Mouse (Mus musculus): ENCODE data around the gene Ensa. TPM values are rescaled to one million over a fixed set of nuclear protein-coding genes. Genes with fewer than 3 reads are reported as not detected.
A peak's percentile ranks its signal among the peaks of the same experiment; 100 is the strongest.

Gene Ensa
- polyA plus RNA-seq, 1 experiment from 2014 or later = 79.1 TPM

GRCm38 (mm10) chr3:95677420-95678090, 52.8 kb downstream of the Ensa start:
- DNase-seq (ENCODE audit: low spot score) = no peak
- no peaks in the 10 kb centered on the region for H3K9me3 ChIP-seq
- peaks cover 35% of the 10 kb centered on the region for H3K36me3 ChIP-seq (replicated peaks)
- no peaks in the 10 kb centered on the region for H3K27me3 ChIP-seq (replicated peaks; ENCODE audit: low read depth, poor library complexity, severe bottlenecking)
- H3K27ac ChIP-seq (replicated peaks) = no peak overlapping the region; the same call in 1 of the 2 replicates
- peaks cover 69% of the 10 kb centered on the region for H3K4me1 ChIP-seq
- H3K4me3 ChIP-seq = no peak overlapping the region
- WGBS = 85% methylated on average over 19 of the region's 19 CpGs

GRCm38 (mm10) chr3:95679551-95679950, 54.8 kb downstream of the Ensa start:
- Histone ChIP-seq H3K27me3 (replicated peaks; ENCODE audit: low read depth, poor library complexity, severe bottlenecking) (no peaks in the 10 kb centered on the region), H3K9me3 (no peaks in the 10 kb centered on the region), H3K36me3 (replicated peaks) (peaks cover 17% of the 10 kb centered on the region), H3K27ac (replicated peaks) (0 out of 2 replicates have a peak overlapping the region, but pooled peaks have one; percentile 4), H3K4me1 (peaks cover 67% of the 10 kb centered on the region), H3K4me3 (no peak overlapping the region)
- no peak for DNase-seq (ENCODE audit: low spot score)
- WGBS = 93% methylated on average over 8 of the region's 8 CpGs

- 84% methylated on average over 6 of the region's 6 CpGs for WGBS
- peaks cover 67% of the 10 kb centered on the region for H3K4me1 ChIP-seq
- H3K4me3 ChIP-seq = no peak overlapping the region
- no peaks in the 10 kb centered on the region for H3K9me3 ChIP-seq
- H3K36me3 ChIP-seq (replicated peaks) = peaks cover 17% of the 10 kb centered on the region
- DNase-seq (ENCODE audit: low spot score) = no peak
- no peak overlapping the region; the same call in 1 of the 2 replicates for H3K27ac ChIP-seq (replicated peaks)
- H3K27me3 ChIP-seq (replicated peaks; ENCODE audit: low read depth, poor library complexity, severe bottlenecking) = no peaks in the 10 kb centered on the region
Measured at GRCm38 (mm10) chr3:95680673-95681072, 55.9 kb downstream of the Ensa start.

- WGBS = 49% methylated on average over 11 of the region's 11 CpGs
- Histone ChIP-seq H3K4me3 (no peak overlapping the region), H3K27ac (replicated peaks) (peak overlapping the region; percentile 25), H3K9me3 (no peaks in the 10 kb centered on the region), H3K27me3 (replicated peaks; ENCODE audit: low read depth, poor library complexity, severe bottlenecking) (peaks cover under 1% of the 10 kb centered on the region; the same call in 1 of the 2 replicates), H3K36me3 (replicated peaks) (peaks cover 17% of the 10 kb centered on the region), H3K4me1 (peaks cover 63% of the 10 kb centered on the region)
- no peak for DNase-seq (ENCODE audit: low spot score)
Measured at GRCm38 (mm10) chr3:95681365-95681764, 56.6 kb downstream of the Ensa start.

Other genes with a start within 250 kb of the Ensa start
- not detected in 2 replicates for gene 4930558C23Rik, start 222.2 kb upstream of the Ensa start, polyA plus RNA-seq (2016; fragmentation: Nextera tagmentation; extraction: Ambion mirVana)
- gene Arnt, start 190.6 kb upstream of the Ensa start, polyA plus RNA-seq (2016; fragmentation: Nextera tagmentation; extraction: Ambion mirVana) = 33.9 and 37.5 TPM in 2 replicates
- 3.4 and 5.5 TPM in 2 replicates for gene Ctsk, start 125.7 kb upstream of the Ensa start, polyA plus RNA-seq (2016; fragmentation: Nextera tagmentation; extraction: Ambion mirVana)
- gene Ctss, start 98.2 kb upstream of the Ensa start, polyA plus RNA-seq (2016; fragmentation: Nextera tagmentation; extraction: Ambion mirVana) = 3.4 and 4.3 TPM in 2 replicates
- not detected in 2 replicates for gene Hormad1, start 65.3 kb upstream of the Ensa start, polyA plus RNA-seq (2016; fragmentation: Nextera tagmentation; extraction: Ambion mirVana)
- gene Golph3l, start 36.1 kb upstream of the Ensa start, polyA plus RNA-seq (2016; fragmentation: Nextera tagmentation; extraction: Ambion mirVana) = 29.7 and 30.3 TPM in 2 replicates
- 49.5 and 50.0 TPM in 2 replicates for gene Mcl1, start 33.8 kb downstream of the Ensa start, polyA plus RNA-seq (2016; fragmentation: Nextera tagmentation; extraction: Ambion mirVana)
- gene Adamtsl4, start 62.9 kb downstream of the Ensa start, polyA plus RNA-seq (2016; fragmentation: Nextera tagmentation; extraction: Ambion mirVana) = 1.00 and 1.6 TPM in 2 replicates
- gene Ecm1, start 114.6 kb downstream of the Ensa start, polyA plus RNA-seq (2016; fragmentation: Nextera tagmentation; extraction: Ambion mirVana) = 9.7 and 10.9 TPM in 2 replicates
- 65.5 and 71.5 TPM in 2 replicates for gene Tars2, start 135.2 kb downstream of the Ensa start, polyA plus RNA-seq (2016; fragmentation: Nextera tagmentation; extraction: Ambion mirVana)
- 24.0 and 25.7 TPM in 2 replicates for gene Rprd2, start 193.9 kb downstream of the Ensa start, polyA plus RNA-seq (2016; fragmentation: Nextera tagmentation; extraction: Ambion mirVana)
- 74.5 and 75.6 TPM in 2 replicates for gene Prpf3, start 230.9 kb downstream of the Ensa start, polyA plus RNA-seq (2016; fragmentation: Nextera tagmentation; extraction: Ambion mirVana)
- gene Mrps21, start 246.5 kb downstream of the Ensa start, polyA plus RNA-seq (2016; fragmentation: Nextera tagmentation; extraction: Ambion mirVana) = 374 and 377 TPM in 2 replicates